Mouse (Mus musculus) liver, embryonic 14.5 days (tissue): ENCODE measurements around the gene Btbd35f29. TPM values are rescaled to one million over a fixed set of nuclear protein-coding genes. Genes with fewer than 3 reads are reported as not detected.
"Not testable (repeated sequence)": the region's sequence is repeated elsewhere in the genome, so short reads cannot be mapped to it uniquely, and the experiment has no call there.

Experiments used
- ATAC-seq: fragments of 200-750 bp; cut with Nextera tagmentation; 2 replicates; pipeline ENCODE4 v1.8.0; 2017; ENCODE audit warnings: moderate number of reproducible peaks, mild to moderate bottlenecking, moderate library complexity; ENCODE audit not compliant: insufficient read depth
- DNase-seq, 3 experiments: peaks; one replicate each; pipeline ENCODE4 v3.0.0-alpha.2; 2012 to 2013; ENCODE audit warnings: low read depth in 3 of 3, low spot score in 3 of 3
- H3K27ac ChIP-seq: fragments of 300-500 bp; sonication (generic); 2 replicates; pipeline ENCODE4 v1.5.1; 2014; ENCODE audit warnings: moderate library complexity, mild to moderate bottlenecking, control low read depth, inconsistent platforms
- H3K27me3 ChIP-seq: fragments of 300-500 bp; sonication (generic); 2 replicates; pipeline ENCODE4 v1.6.1; 2014; ENCODE audit warnings: mild to moderate bottlenecking, low read length, moderate library complexity; ENCODE audit not compliant: control insufficient read depth, insufficient read depth
- H3K36me3 ChIP-seq: fragments of 300-500 bp; sonication (generic); replicated peaks from 2 replicates; pipeline ENCODE4 v1.6.1; 2014; ENCODE audit warnings: low read depth; ENCODE audit not compliant: control insufficient read depth, insufficient read depth
- H3K4me1 ChIP-seq, 2 experiments: fragments of 200-500 bp in 1 of 2; fragments of 300-500 bp in 1 of 2; sonication (generic) in 1 of 2; replicated peaks; 2 replicates each; pipeline ENCODE4 v1.6.1; 2012 to 2014; ENCODE audit warnings: antibody characterized with exemption in 1 of 2, inconsistent platforms in 1 of 2, low read length in 1 of 2; ENCODE audit not compliant: control insufficient read depth in 2 of 2, insufficient read depth in 2 of 2
- H3K4me2 ChIP-seq: fragments of 300-500 bp; sonication (generic); 2 replicates; pipeline ENCODE4 v1.6.1; 2014; ENCODE audit warnings: low read depth, mild to moderate bottlenecking, control low read depth, moderate library complexity
- H3K4me3 ChIP-seq, 2 experiments: fragments of 200-500 bp in 1 of 2; fragments of 300-500 bp in 1 of 2; sonication (generic) in 1 of 2; 2 replicates each; pipeline ENCODE4 v1.5.1; 2012 to 2014; ENCODE audit warnings: low read depth in 2 of 2, low read length in 2 of 2, mild to moderate bottlenecking in 2 of 2, control low read depth in 1 of 2, inconsistent platforms in 1 of 2, moderate library complexity in 1 of 2; ENCODE audit not compliant: insufficient read depth in 1 of 2
- H3K9ac ChIP-seq: fragments of 300-500 bp; sonication (generic); replicated peaks from 2 replicates; pipeline ENCODE4 v1.6.1; 2014; ENCODE audit warnings: mild to moderate bottlenecking, control low read depth, moderate library complexity
- H3K9me3 ChIP-seq: fragments of 300-500 bp; sonication (generic); 2 replicates; pipeline ENCODE4 v1.6.1; 2016; ENCODE audit warnings: low read length, mixed read lengths; ENCODE audit not compliant: control insufficient read depth
- whole genome bisulfite sequencing: fragments of 180-500 bp; shearing (Covaris S2); extraction: QIAGEN DNeasy Blood & Tissue Kit; methylation state at CpG from one replicate; pipeline ENCODE4 v1.1.7; 2014; ENCODE audit not compliant: insufficient replicate concordance; 5-methylcytosine and 5-hydroxymethylcytosine counted together
- polyA plus RNA-seq, 2 experiments: library from polyadenylated mRNA; depleted of rRNA in 1 of 2; stranded (reverse) in 1 of 2; unstranded in 1 of 2; fragments of >200 nt; fragmentation: Nextera tagmentation in 1 of 2; extraction: Ambion mirVana in 1 of 2; gene quantifications; 2 replicates each; pipeline versions ENCODE4 v1.2.1 to v1.2.3; 2012 to 2014

Btbd35f29 gene
- polyA plus RNA-seq, 2 experiments = not detected

GRCm38 (mm10) chrX:31165193-31165592, 47.7 kb downstream of the Btbd35f29 start:
- not testable (repeated sequence) for H3K27ac ChIP-seq, H3K9ac ChIP-seq, H3K27me3 ChIP-seq, H3K4me3 ChIP-seq, H3K4me1 ChIP-seq, H3K4me2 ChIP-seq, H3K36me3 ChIP-seq, H3K9me3 ChIP-seq, DNase-seq, ATAC-seq
- WGBS = 68% methylated on average over 2 of the region's 3 CpGs

Other genes starting within 250 kb of the Btbd35f29 start
- gene Spin2f, start 136.2 kb downstream of the Btbd35f29 start, polyA plus RNA-seq (2012; rRNA removed) = not detected in 2 replicates
- not detected in 2 replicates for gene Spin2f, start 136.2 kb downstream of the Btbd35f29 start, polyA plus RNA-seq (2014; fragmentation: Nextera tagmentation; extraction: Ambion mirVana)
- not detected in 2 replicates for gene Btbd35f26, start 218.8 kb downstream of the Btbd35f29 start, polyA plus RNA-seq (2012; rRNA removed)
- gene Btbd35f26, start 218.8 kb downstream of the Btbd35f29 start, polyA plus RNA-seq (2014; fragmentation: Nextera tagmentation; extraction: Ambion mirVana) = not detected in 2 replicates